Mouse (Mus musculus) lung, embryonic 16.5 days (tissue): Measurements from ENCODE around the gene Cd2. TPM values are rescaled to one million over a fixed set of nuclear protein-coding genes. Genes with fewer than 3 reads are reported as not detected.

Source experiments
- ATAC-seq: fragments of 200-750 bp; cut with Nextera tagmentation; 2 replicates; pipeline ENCODE4 v1.8.0; 2017; ENCODE audit warnings: low read depth, mild to moderate bottlenecking, moderate library complexity
- H3K27ac ChIP-seq: fragments of 300-500 bp; sonication (generic); 2 replicates; pipeline ENCODE4 v1.5.1; 2014; ENCODE audit warnings: mild to moderate bottlenecking, control low read depth, low read length
- H3K27me3 ChIP-seq: fragments of 300-500 bp; sonication (generic); 2 replicates; pipeline ENCODE4 v1.6.1; 2014; ENCODE audit warnings: low read depth, low read length, mixed read lengths; ENCODE audit not compliant: control insufficient read depth, insufficient read depth
- H3K36me3 ChIP-seq: fragments of 300-500 bp; sonication (generic); 2 replicates; pipeline ENCODE4 v1.6.1; 2014; ENCODE audit warnings: low read length; ENCODE audit not compliant: control insufficient read depth, insufficient read depth
- H3K4me1 ChIP-seq: fragments of 300-500 bp; sonication (generic); replicated peaks from 2 replicates; pipeline ENCODE4 v1.6.1; 2014; ENCODE audit warnings: low read length, mixed read lengths; ENCODE audit not compliant: control insufficient read depth, insufficient read depth
- H3K4me2 ChIP-seq: fragments of 300-500 bp; sonication (generic); 2 replicates; pipeline ENCODE4 v1.6.1; 2014; ENCODE audit warnings: low read depth, low read length, control low read depth
- H3K4me3 ChIP-seq: fragments of 300-500 bp; sonication (generic); 2 replicates; pipeline ENCODE4 v1.5.1; 2014; ENCODE audit warnings: mild to moderate bottlenecking, low read length, control low read depth
- H3K9ac ChIP-seq: fragments of 300-500 bp; sonication (generic); 2 replicates; pipeline ENCODE4 v1.6.1; 2014; ENCODE audit warnings: low read length, control low read depth
- H3K9me3 ChIP-seq: fragments of 300-500 bp; sonication (generic); 2 replicates; pipeline ENCODE4 v1.6.1; 2016; ENCODE audit warnings: low read length; ENCODE audit not compliant: control insufficient read depth
- WGBS: fragments of 180-500 bp; shearing (Covaris S2); extraction: QIAGEN DNeasy Blood & Tissue Kit; methylation state at CpG from one replicate; pipeline ENCODE4 v1.1.7; 2014; 5-methylcytosine and 5-hydroxymethylcytosine counted together
- polyA plus RNA-seq: library from polyadenylated mRNA; unstranded; fragments of >200 nt; fragmentation: Nextera tagmentation; extraction: Ambion mirVana; gene quantifications from 2 replicates; pipeline ENCODE4 v1.2.1, GENCODE M21; 2015

Cd2 gene
- polyA plus RNA-seq, 1 experiment from 2014 or later = 0.57 TPM

DNA sequence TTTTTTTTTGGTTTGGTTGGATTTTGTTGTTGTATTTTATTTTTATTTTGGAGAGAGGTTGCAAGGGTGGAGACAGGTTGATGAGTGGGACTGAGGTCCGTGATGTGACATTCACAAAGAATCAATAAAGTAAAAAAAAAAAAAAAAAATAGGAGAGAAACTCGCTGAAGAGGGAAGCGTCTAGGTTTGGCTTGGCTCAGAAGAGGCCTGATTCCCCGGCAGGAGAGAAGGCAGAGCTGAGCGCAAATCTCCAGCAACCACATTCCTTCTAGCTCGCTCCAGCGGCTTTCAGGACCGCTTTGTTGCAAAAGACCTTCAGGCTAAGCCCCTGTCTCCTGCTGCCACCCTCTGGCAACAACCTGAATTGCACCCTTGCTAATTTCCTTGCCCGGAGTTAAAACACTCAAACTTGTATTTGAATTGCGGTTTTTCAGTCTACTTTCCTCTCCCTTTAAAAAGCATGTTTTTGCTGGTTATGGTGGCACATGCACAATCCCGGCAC lies 7.7 kb upstream of the Cd2 start:
- ATAC-seq = peak; percentile 76
- H3K4me1 ChIP-seq = peaks cover 7% of the 10 kb centered on the region
- no peaks in the 10 kb centered on the region for H3K9me3 ChIP-seq
- no peaks in the 10 kb centered on the region for H3K27me3 ChIP-seq
- H3K36me3 ChIP-seq = no peaks in the 10 kb centered on the region
- no peak overlapping the region for H3K27ac ChIP-seq
- no peak overlapping the region; the same call in 1 of the 2 replicates for H3K4me2 ChIP-seq
- 4% methylated on average over 11 of the region's 11 CpGs for WGBS
- no peak overlapping the region for H3K9ac ChIP-seq
- no peak overlapping the region for H3K4me3 ChIP-seq

DNA sequence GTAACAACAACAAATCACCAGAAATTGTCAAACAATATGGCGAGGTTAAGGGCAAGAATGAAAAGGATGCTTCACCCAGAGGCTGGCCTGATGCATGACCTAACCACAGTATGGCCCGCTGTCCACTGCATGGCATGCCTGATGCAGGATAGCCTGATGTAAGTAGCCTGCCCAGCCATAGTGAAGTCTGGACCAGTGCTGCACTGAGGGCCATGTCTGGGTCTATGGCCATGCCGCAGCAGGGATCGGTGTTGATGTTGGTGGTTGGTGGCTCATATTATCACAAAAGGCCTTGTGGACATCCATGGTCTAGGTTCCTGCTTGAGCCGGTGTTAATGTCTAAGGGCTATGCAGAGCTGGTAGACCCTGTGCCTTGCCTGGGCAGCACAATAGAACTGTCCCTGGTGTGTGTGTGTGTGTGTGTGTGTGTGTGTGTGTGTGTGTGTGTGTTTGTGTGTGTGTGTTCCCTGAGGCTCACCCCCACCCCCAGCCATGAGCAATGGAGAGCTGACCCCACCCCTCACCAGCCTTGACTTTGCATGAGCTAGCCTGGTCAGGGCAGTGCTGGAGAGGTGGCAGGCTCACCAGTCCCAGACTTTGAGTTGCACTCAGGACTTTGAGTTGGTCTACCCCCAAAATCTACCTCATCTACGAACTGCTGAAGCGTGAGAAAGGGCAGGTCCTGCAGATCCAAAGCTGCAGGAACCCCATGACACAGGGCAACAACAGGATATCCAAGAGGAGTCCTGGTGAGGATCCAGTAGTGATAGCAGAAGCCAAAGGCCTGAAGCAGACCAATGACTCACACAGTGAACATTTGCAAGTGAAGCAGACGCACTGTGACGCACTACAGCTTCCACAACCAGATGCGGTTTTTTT lies 7.0 kb upstream of the Cd2 start:
- peak; percentile 37; the same call in 1 of the 2 replicates for ATAC-seq
- no peaks in the 10 kb centered on the region for H3K9me3 ChIP-seq
- H3K27me3 ChIP-seq = no peaks in the 10 kb centered on the region
- H3K4me3 ChIP-seq = no peak overlapping the region
- H3K36me3 ChIP-seq = no peaks in the 10 kb centered on the region
- H3K4me1 ChIP-seq = peaks cover 2% of the 10 kb centered on the region; the same call in 1 of the 2 replicates
- no peak overlapping the region for H3K9ac ChIP-seq
- H3K27ac ChIP-seq = no peak overlapping the region
- 79% methylated on average over 10 of the region's 10 CpGs for WGBS
- no peak overlapping the region for H3K4me2 ChIP-seq

DNA sequence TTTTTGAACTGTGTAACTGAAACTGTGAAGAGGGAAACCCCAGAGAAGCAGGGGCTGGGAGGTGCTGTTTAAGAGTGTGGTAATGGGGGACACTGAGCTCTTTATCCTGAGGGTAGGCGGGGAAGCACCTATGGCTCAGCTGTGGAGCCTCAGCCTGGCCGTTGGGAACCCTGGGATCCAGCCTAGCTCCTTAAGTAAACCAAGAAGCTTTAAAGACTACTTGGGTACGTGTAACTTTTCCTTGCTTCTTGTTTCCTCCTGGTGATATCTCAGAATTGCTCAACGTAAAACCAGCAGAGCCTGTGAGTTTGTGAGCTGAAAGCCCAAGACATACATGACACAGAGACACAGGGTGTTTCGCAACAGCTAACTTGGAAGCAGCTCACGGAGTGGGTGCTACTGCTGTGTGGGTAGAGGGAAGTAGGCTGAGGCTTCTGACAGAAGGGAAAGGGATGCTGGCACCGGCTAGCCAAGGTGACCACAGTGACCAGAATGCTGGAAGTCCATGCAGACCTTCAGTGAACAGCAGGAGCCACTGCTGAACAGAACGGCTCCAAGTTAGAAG lies 5.9 kb upstream of the Cd2 start:
- peaks cover 2% of the 10 kb centered on the region; the same call in 1 of the 2 replicates for H3K4me1 ChIP-seq
- H3K4me2 ChIP-seq = no peak overlapping the region
- ATAC-seq = no peak
- H3K9ac ChIP-seq = no peak overlapping the region
- no peak overlapping the region for H3K4me3 ChIP-seq
- no peaks in the 10 kb centered on the region for H3K36me3 ChIP-seq
- H3K9me3 ChIP-seq = no peaks in the 10 kb centered on the region
- H3K27me3 ChIP-seq = no peaks in the 10 kb centered on the region
- 59% methylated on average over 8 of the region's 8 CpGs for WGBS
- no peak overlapping the region for H3K27ac ChIP-seq

DNA sequence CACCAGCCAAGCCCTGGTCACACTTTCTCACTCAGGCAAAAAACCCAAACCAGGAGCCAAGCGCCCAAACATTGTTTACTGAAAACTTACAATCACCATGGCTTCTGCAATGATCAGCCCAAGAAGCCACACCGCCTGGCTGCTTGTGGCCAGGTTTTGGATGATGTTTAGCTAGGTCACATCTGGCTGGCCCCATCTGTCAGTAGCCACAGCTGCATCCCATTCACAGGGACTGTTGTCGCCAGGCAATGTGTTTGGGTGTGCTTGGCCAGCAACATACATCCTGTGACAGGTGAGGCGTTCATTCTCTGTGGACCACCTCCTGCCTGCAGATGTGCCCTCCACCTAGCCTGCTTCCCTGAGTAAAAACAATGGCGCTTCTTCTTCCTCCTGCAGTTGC lies 4.9 kb upstream of the Cd2 start:
- no peak overlapping the region for H3K9ac ChIP-seq
- no peaks in the 10 kb centered on the region for H3K36me3 ChIP-seq
- H3K4me1 ChIP-seq = peaks cover 2% of the 10 kb centered on the region; the same call in 1 of the 2 replicates
- no peaks in the 10 kb centered on the region for H3K9me3 ChIP-seq
- no peak overlapping the region for H3K27ac ChIP-seq
- 67% methylated on average over 5 of the region's 5 CpGs for WGBS
- H3K4me3 ChIP-seq = no peak overlapping the region
- no peak for ATAC-seq
- H3K4me2 ChIP-seq = no peak overlapping the region
- H3K27me3 ChIP-seq = no peaks in the 10 kb centered on the region

DNA sequence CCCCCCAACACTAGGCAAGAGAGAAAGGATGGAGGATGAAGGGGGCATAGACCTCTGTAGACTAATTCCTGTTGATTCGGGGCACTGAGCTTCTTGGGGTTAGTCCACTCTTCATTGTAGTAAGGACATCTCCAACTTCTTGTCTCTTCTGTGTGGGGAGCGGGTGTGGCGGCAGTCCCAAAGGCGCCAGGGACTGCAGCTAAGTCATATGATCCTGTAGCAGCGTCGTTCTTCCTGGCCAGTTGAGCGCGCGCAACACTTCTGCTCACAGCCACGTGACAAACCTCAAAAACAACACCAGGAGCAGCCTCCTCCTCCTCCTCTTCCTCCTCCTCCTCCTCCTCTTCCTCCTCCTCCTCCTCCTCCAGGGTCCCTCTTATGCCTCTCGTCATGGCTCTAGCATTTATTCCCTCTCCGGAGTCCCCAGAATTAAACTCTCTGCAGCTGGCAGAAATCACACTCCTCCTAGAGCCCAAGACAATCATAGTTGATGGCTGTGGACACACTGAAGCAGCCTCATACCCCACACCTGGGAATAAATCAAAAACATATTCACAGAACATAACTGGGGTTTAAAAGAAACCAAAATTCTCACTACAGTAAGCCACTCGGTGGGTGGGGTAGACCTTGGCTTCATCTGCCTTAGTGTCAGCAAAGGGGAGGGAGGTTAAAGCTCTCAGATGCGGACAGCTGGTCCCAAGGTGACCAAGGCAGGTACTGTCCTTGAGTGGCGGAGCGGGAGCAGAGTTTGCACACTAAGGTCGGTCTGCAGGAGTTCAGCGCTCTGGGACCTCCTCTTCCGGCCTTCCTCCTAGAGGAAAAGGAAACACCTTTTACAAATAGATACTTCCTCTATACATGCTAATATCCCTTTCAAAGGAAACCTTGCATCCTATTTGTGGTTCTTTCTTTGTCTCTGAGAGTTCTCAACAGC lies 3.1 kb upstream of the Cd2 start:
- H3K27ac ChIP-seq = peak overlapping the region; percentile 73
- peaks cover 2% of the 10 kb centered on the region; the same call in 1 of the 2 replicates for H3K4me1 ChIP-seq

DNA sequence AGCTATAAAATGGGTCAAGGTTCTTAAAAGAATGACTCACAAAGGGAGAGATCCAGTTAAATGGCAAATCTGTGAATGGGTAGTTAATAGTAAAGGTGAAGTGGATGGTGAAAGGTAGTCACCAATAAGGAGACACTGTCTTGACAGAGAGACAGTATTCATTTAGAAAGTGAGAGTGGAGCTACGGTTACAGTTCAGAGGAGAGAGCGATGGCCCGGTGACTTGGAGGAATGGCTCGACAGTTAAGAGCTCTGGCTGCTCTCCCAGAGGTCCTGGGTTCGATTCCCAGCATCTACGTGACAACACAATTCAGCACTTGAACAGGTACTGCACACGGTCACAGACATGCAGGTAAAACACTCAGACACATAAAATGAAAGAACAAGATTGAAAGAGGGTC lies 2.3 kb upstream of the Cd2 start:
- no peak overlapping the region for H3K9ac ChIP-seq
- peaks cover 2% of the 10 kb centered on the region; the same call in 1 of the 2 replicates for H3K4me1 ChIP-seq
- no peak overlapping the region for H3K27ac ChIP-seq
- no peaks in the 10 kb centered on the region for H3K9me3 ChIP-seq
- no peak overlapping the region for H3K4me2 ChIP-seq
- WGBS = 82% methylated on average over 7 of the region's 7 CpGs
- H3K4me3 ChIP-seq = no peak overlapping the region
- no peaks in the 10 kb centered on the region for H3K36me3 ChIP-seq
- no peaks in the 10 kb centered on the region for H3K27me3 ChIP-seq
- no peak for ATAC-seq

More for the DNA sequence above, 3.1 kb upstream of the Cd2 start:
- Histone ChIP-seq H3K36me3 (no peaks in the 10 kb centered on the region), H3K9ac (no peak overlapping the region), H3K27me3 (no peaks in the 10 kb centered on the region), H3K9me3 (no peaks in the 10 kb centered on the region), H3K4me2 (peak overlapping the region; percentile 34), H3K4me3 (no peak overlapping the region)
- 66% methylated on average over 19 of the region's 19 CpGs for WGBS
- ATAC-seq = no peak

DNA sequence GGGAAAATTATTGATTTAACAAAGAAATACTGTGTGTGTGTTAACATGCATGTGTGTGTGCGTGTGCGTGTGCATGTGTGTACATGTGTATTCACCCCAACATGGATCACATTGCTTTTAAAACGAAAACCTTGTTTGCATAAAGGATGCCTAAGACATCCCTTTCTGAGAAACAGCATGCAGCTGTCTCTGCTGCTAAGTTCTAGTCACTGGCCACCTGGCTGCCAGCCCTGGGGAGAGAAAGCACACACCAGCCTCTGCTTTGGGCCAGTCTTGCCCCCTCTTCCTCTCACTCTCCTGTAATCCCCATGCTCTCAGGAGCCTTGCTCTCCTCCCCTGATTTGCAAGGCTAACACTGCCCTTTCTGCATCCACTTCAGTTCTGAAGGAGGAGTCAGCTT lies 1.7 kb upstream of the Cd2 start:
- no peak overlapping the region for H3K9ac ChIP-seq
- no peaks in the 10 kb centered on the region for H3K27me3 ChIP-seq
- WGBS = 78% methylated on average over 3 of the region's 3 CpGs
- no peak overlapping the region for H3K4me2 ChIP-seq
- ATAC-seq = no peak
- H3K36me3 ChIP-seq = no peaks in the 10 kb centered on the region
- H3K4me3 ChIP-seq = no peak overlapping the region
- peaks cover 2% of the 10 kb centered on the region; the same call in 1 of the 2 replicates for H3K4me1 ChIP-seq
- no peak overlapping the region for H3K27ac ChIP-seq
- no peaks in the 10 kb centered on the region for H3K9me3 ChIP-seq

DNA sequence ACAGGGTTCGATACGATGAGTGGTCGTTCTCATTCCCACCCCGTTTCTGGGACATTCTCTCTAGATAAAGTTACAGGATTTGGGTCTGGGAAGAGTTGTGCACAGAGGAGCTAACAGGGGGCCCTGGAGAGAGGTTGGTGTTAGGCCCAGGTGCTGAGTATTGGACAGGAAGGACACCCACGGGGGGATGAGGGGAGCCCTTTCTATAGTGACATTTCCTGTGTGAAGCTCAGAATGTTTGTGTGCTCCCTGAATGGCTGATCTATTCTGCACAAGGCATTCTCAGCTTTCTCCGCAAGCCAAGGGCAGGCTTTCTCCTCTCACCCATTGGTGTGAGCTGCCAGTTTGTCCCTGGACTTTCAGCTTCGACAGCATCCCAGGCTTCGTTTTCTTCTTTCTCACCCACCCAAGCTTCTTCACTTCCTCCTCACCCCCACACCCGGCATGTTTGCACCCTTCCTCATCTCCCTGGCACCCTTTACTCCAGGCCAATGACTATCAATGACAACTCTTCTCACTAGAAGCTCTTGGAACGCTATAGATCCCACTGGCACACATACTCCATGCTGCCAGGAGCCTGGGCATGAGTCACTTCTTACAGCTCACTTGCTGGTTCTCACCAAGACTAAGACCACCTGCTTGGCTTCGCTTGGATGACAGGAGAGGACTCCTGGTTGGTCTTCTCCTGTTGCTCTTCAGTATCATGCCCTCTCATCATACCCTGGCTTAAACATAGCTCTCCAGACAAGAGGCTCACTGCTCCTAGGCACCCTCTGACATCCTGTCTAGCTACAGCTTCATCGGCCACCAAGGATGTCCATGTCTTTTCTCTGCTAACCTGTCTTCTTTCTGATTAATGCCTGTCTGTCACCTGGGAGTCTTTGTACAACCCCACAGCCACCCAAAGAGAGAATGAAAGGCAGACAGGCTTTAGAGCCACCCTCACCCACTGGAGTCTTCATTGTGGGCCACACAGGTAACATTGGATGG lies 1.1 kb downstream of the Cd2 start:
- Histone ChIP-seq H3K9me3 (no peaks in the 10 kb centered on the region), H3K27ac (no peak overlapping the region), H3K36me3 (no peaks in the 10 kb centered on the region), H3K4me3 (no peak overlapping the region), H3K9ac (no peak overlapping the region), H3K27me3 (no peaks in the 10 kb centered on the region), H3K4me2 (no peak overlapping the region), H3K4me1 (no peaks in the 10 kb centered on the region)
- ATAC-seq = no peak
- 76% methylated on average over 12 of the region's 12 CpGs for WGBS
